Mouse (Mus musculus) bone marrow, adult 2 months (tissue): Measurements from ENCODE around the gene Abcf2.

Experiments used
- CTCF ChIP-seq: fragments of 200-500 bp; IDR thresholded peaks from 2 replicates; pipeline ENCODE4 v1.5.1; 2011; ENCODE audit warnings: low read length, control low read depth; ENCODE audit not compliant: control insufficient read depth, insufficient read depth
- POLR2A ChIP-seq: fragments of 200-500 bp; IDR thresholded peaks from 2 replicates; pipeline ENCODE4 v1.6.1; 2011; ENCODE audit warnings: low read depth, mild to moderate bottlenecking, control low read depth, low read length, borderline replicate concordance; ENCODE audit not compliant: control insufficient read depth

DNA sequence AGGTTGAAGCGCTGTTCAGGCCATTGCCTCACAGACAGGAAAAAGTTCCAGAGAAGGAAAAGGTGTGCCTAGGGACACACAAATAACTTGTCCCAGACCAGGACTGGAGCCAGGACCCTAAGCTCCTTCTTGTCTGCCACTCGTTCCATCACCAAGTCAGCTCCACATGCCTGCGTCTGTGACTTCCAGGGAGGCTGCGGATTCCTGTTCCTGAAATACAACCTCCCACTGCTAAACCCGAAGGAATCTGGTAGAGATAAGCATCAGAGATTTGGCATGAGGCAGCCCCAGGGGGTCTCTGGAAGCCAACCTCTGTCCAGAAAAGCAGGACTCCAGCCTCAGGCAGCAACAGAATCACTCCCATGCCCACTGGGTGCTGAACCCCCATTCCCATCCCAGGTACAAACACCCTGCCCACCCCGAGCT lies 36.1 kb downstream of the Abcf2 start:
- TF ChIP-seq CTCF (no peak), POLR2A (no peak)
